Mouse (Mus musculus) subcutaneous adipose tissue, adult 2 months (tissue): ENCODE data around the gene Olfr1347. TPM values are rescaled to one million over a fixed set of nuclear protein-coding genes. Genes with fewer than 3 reads are reported as not detected.

Source experiments
- polyA plus RNA-seq: library from polyadenylated mRNA; depleted of rRNA; stranded (reverse); fragments of >200 nt; gene quantifications from 2 replicates; pipeline ENCODE4 v1.2.3, GENCODE M21; 2012; ENCODE audit warnings: low replicate concordance; rRNA removed

Olfr1347 gene
- polyA plus RNA-seq = not detected in 2 replicates

DNA sequence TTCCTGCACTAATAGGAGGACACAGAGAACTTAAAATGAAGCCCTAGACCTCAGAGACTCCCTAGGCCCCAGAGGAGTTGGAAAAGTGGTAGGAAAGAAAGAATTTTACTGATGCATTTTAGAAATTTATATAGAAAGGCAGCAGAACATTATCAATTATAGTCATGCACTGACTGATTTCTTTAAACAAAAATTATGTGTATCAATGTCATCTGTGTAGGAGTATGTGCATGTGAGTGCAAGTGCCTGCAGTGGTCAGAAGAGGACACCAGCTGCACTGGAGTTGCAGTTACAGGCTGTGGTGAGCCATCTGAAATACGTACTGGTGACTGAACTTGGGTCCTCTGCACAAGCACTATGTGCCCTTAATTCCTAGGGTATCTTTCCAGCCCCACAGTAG is at the start of gene Olfr1347:
Gene Olfr1347, minus strand, starts transcription at position 101 of the 400 bp plus-strand sequence.

GRCm38 (mm10) chr7:6522850-6523249 is 23.3 kb upstream of the Olfr1347 start, which contains the start of gene Olfr1349:
Gene Olfr1349, minus strand, starts transcription at chr7:6522950.

DNA sequence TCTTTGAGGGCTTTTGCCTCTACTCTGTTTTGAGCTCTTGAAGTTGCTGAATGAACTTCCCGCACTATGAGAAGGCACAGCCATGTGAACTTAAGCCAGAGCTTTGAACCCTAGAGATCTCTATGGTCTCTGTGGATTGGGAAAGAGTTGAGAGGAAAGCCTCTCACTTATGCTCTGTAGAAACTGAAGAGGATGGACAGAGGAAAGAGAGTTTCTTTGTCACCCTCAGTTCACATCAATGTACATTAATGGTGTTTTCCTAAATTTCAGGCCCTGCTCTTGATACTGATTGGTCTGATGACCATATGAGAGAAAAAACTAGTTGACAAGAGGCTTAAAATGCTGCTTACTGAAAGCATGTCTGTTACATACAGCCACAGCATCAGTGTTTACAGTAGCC is 9.1 kb upstream of the Olfr1347 start, which contains the start of gene Olfr1348:
Gene Olfr1348, minus strand, starts transcription at position 101 of the 400 bp plus-strand sequence.

DNA sequence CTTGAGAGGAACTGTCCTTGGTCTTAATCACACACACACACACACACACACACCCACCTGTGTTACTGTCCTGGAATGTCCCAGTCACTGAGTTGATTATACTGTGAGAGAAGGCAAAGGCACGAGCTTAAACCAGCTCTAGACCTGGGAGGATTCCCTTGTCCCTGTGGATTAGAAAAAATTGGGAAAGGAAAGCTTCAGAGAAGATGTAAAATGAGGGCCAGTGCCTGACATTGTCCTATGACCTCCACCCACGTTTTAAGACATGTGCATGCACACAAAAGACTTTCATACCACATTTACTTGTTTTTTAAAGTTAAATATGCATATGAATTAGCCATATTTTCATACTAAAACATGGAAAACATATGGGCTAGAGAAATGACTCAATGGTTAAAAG is 12.7 kb downstream of the Olfr1347 start, which contains the start of gene Olfr5:
Gene Olfr5, minus strand, starts transcription at position 101 of the 400 bp plus-strand sequence.

DNA sequence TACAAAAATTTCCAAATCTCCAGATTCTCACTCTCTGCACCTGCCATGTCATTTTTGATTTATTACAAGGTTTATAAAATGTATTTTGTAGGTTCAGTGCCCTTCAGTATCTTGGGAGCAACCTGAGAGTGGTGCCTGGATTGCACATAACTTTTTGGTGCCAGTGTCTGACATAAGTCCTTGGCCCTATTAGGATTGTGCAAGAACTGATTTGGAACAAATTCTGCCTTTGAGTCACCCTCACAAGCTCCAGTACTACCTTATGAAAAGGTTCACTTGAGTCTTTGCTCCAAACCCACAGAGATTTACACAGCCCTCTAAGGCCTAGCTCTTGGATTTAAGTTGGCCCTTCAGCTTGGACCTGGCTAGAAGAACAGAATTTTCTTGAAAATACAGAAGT is 32.6 kb downstream of the Olfr1347 start, which contains the start of gene Olfr1346:
Gene Olfr1346, plus strand, starts transcription at position 151 of the 400 bp plus-strand sequence.

DNA sequence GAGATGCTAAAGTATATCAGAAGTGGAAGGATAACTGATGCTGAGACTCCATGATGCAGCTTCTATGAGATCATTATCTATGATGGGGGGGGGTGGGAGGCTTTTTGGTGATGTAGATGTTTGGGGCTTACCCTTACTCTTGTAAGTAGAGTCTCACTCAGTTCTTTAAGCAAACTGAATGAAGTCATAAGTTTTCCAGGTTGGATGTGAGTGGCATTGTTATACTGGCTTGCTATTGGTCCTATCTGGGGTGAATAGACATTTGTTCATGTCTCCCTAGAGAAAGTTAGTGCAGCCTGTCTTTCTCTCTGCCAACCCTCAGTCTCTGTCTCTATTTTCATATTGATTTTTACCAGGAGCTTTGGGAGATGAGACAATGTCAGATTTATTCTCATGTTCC is 43.7 kb downstream of the Olfr1347 start, which contains the start of gene Olfr1336:
Gene Olfr1336, plus strand, starts transcription at position 301 of the 400 bp plus-strand sequence.

GRCm38 (mm10) chr7:6438388-6438787 is 61.2 kb downstream of the Olfr1347 start, which contains the start of gene Olfr1344:
Gene Olfr1344, plus strand, starts transcription at chr7:6438688.

Other genes starting within 250 kb of the Olfr1347 start
- gene Epp13, start 247.0 kb downstream of the Olfr1347 start, polyA plus RNA-seq = 0.46 and 1.5 TPM in 2 replicates
- 1.6 and 1.8 TPM in 2 replicates for gene Zfp667, start 213.2 kb downstream of the Olfr1347 start, polyA plus RNA-seq
- gene Zfp583, start 168.5 kb downstream of the Olfr1347 start, polyA plus RNA-seq = 1.0 and 1.2 TPM in 2 replicates
- 0.09 and 0.27 TPM in 2 replicates for gene Gm3854, start 156.0 kb downstream of the Olfr1347 start, polyA plus RNA-seq
- 0.73 and 1.0 TPM in 2 replicates for gene Zfp78, start 136.5 kb downstream of the Olfr1347 start, polyA plus RNA-seq
- gene Zfp28, start 116.5 kb downstream of the Olfr1347 start, polyA plus RNA-seq = 4.2 and 5.3 TPM in 2 replicates
- not detected in 2 replicates for gene Smim17, start 101.0 kb downstream of the Olfr1347 start, polyA plus RNA-seq
- gene Gm20715, start 89.5 kb downstream of the Olfr1347 start, polyA plus RNA-seq = not detected in 2 replicates
- 0.07 TPM in 1 of 2 replicates, not detected in the other for gene Olfr1344, start 61.1 kb downstream of the Olfr1347 start, polyA plus RNA-seq
- not detected in 2 replicates for gene Olfr1336, start 43.6 kb downstream of the Olfr1347 start, polyA plus RNA-seq
- not detected in 2 replicates for gene Olfr1346, start 32.7 kb downstream of the Olfr1347 start, polyA plus RNA-seq
- gene Olfr5, start 12.8 kb downstream of the Olfr1347 start, polyA plus RNA-seq = 0.12 TPM in 1 of 2 replicates, not detected in the other
- not detected in 2 replicates for gene Olfr1348, start 9.0 kb upstream of the Olfr1347 start, polyA plus RNA-seq
- not detected in 2 replicates for gene Olfr1349, start 23.2 kb upstream of the Olfr1347 start, polyA plus RNA-seq
- not detected in 2 replicates for gene Olfr1350, start 65.1 kb upstream of the Olfr1347 start, polyA plus RNA-seq
- 0.90 and 1.1 TPM in 2 replicates for gene Zim1, start 196.7 kb upstream of the Olfr1347 start, polyA plus RNA-seq
- 5.9 and 14.4 TPM in 2 replicates for gene Peg3, start 230.7 kb upstream of the Olfr1347 start, polyA plus RNA-seq
- gene Usp29, start 230.8 kb upstream of the Olfr1347 start, polyA plus RNA-seq = not detected in 2 replicates